Mouse (Mus musculus) CH12.LX (cell line): ENCODE results near the gene Dnajc11.

ENCODE experiments used
- BHLHE40 ChIP-seq: IDR thresholded peaks from 2 replicates; pipeline ENCODE4 v1.6.1; 2011; ENCODE audit warnings: mild to moderate bottlenecking, low read depth, low read length, improper control_type of control experiment
- CTCF ChIP-seq, 2 experiments: IDR thresholded peaks in 1 of 2; conservative IDR thresholded peaks in 1 of 2; 2 replicates each; pipeline ENCODE4 v1.5.1; 2011 to 2012; ENCODE audit warnings: low read depth in 2 of 2, low read length in 2 of 2, improper control_type of control experiment in 1 of 2, inconsistent platforms in 1 of 2, mild to moderate bottlenecking in 1 of 2, moderate library complexity in 1 of 2
- EP300 ChIP-seq: IDR thresholded peaks from 2 replicates; pipeline ENCODE4 v1.6.1; 2011; ENCODE audit warnings: low read length, improper control_type of control experiment
- GABPA ChIP-seq: IDR thresholded peaks from 2 replicates; pipeline ENCODE4 v1.6.1; 2012; ENCODE audit warnings: low read depth, low read length, improper control_type of control experiment, inconsistent platforms; ENCODE audit not compliant: insufficient replicate concordance
- JUND ChIP-seq: conservative IDR thresholded peaks from 2 replicates; pipeline ENCODE4 v1.6.1; 2011; ENCODE audit warnings: low read depth, low read length, improper control_type of control experiment
- POLR2A ChIP-seq: IDR thresholded peaks from 2 replicates; pipeline ENCODE4 v1.6.1; 2011; ENCODE audit warnings: low read depth, mild to moderate bottlenecking, improper control_type of control experiment, low read length
- RAD21 ChIP-seq: IDR thresholded peaks from 2 replicates; pipeline ENCODE4 v1.6.1; 2011; ENCODE audit warnings: low read depth, mild to moderate bottlenecking, low read length, improper control_type of control experiment, moderate library complexity
- TCF12 ChIP-seq: IDR thresholded peaks from 2 replicates; pipeline ENCODE4 v1.6.1; 2014; ENCODE audit warnings: low read depth, mild to moderate bottlenecking, inconsistent platforms, low read length, improper control_type of control experiment
- UBTF ChIP-seq: IDR thresholded peaks from 2 replicates; pipeline ENCODE4 v1.6.1; 2012; ENCODE audit warnings: low read depth, mild to moderate bottlenecking, inconsistent platforms, low read length, improper control_type of control experiment, moderate library complexity
- USF1 ChIP-seq: IDR thresholded peaks from 2 replicates; pipeline ENCODE4 v1.6.1; 2014; ENCODE audit warnings: low read depth, mild to moderate bottlenecking, inconsistent platforms, low read length, improper control_type of control experiment

DNA sequence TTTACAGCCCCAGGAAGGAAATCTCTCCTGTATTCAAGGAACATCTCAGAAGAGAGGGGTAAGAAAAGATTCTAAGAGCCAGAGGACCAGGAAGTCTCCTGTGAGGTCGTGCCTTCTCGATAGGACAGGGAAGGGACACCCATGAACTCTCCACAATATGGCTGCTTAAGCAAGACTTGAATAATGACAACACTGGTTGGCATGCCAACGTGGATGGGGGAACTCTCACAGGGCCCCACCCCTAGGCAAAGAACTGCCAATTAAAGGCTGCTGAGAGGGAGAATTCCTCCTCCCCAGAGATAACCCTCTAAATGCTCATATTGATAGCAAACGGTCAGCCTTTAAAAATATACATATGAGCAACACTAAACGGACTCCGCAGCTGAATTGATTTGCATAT, 32.8 kb upstream of the Dnajc11 start:
- TF ChIP-seq GABPA: no peak
- TF ChIP-seq TCF12: no peak
- TF ChIP-seq CTCF (conservative IDR thresholded peaks at IDR 0.05 in 1 of 2, IDR thresholded peaks at IDR 0.05 in 1 of 2; ENCODE audit: low read depth in 2 of 2, low read length in 2 of 2): no peak
- no peak for TF ChIP-seq BHLHE40
- TF ChIP-seq POLR2A: no peak
- no peak for TF ChIP-seq UBTF
- TF ChIP-seq RAD21: no peak
- no peak for TF ChIP-seq EP300
- no peak for TF ChIP-seq USF1
- no peak for TF ChIP-seq JUND
